Mouse (Mus musculus) liver, adult 2 months (tissue): ENCODE data around the gene Cul5. TPM values are rescaled to one million over a fixed set of nuclear protein-coding genes. Genes with fewer than 3 reads are reported as not detected.

Experiments used
- DNase-seq: peaks from one replicate; pipeline ENCODE4 v3.0.0-alpha.2; 2011; ENCODE audit warnings: low read depth, low spot score; ENCODE audit errors: extremely low read depth
- H3K27ac ChIP-seq: fragments of 200-500 bp; replicated peaks from 2 replicates; pipeline ENCODE4 v1.5.1; 2012; ENCODE audit warnings: low read depth, mild to moderate bottlenecking, control low read depth, inconsistent platforms, low read length; ENCODE audit not compliant: insufficient read depth
- H3K27me3 ChIP-seq: fragments of 200-500 bp; 2 replicates; pipeline ENCODE4 v1.6.1; 2012; ENCODE audit warnings: mild to moderate bottlenecking, moderate library complexity, low read length, inconsistent platforms; ENCODE audit not compliant: control insufficient read depth, insufficient read depth
- H3K36me3 ChIP-seq: fragments of 200-500 bp; 2 replicates; pipeline ENCODE4 v1.6.1; 2012; ENCODE audit warnings: low read length, inconsistent platforms; ENCODE audit not compliant: control insufficient read depth, insufficient read depth
- H3K4me1 ChIP-seq: fragments of 200-500 bp; 2 replicates; pipeline ENCODE4 v1.6.1; 2011; ENCODE audit warnings: low read length; ENCODE audit not compliant: control insufficient read depth, insufficient read depth
- H3K4me3 ChIP-seq: fragments of 200-500 bp; 2 replicates; pipeline ENCODE4 v1.5.1; 2011; ENCODE audit warnings: low read depth, mild to moderate bottlenecking, control low read depth, low read length, moderate library complexity; ENCODE audit not compliant: insufficient read depth
- H3K79me2 ChIP-seq: fragments of 200-500 bp; 2 replicates; pipeline ENCODE4 v1.6.1; 2012; ENCODE audit warnings: inconsistent platforms, mild to moderate bottlenecking, low read length, moderate library complexity; ENCODE audit not compliant: control insufficient read depth, insufficient read depth
- H3K9ac ChIP-seq: fragments of 200-500 bp; 2 replicates; pipeline ENCODE4 v1.6.1; 2012; ENCODE audit warnings: low read depth, mild to moderate bottlenecking, control low read depth, inconsistent platforms, low read length
- CTCF ChIP-seq: fragments of 200-500 bp; IDR thresholded peaks from 2 replicates; pipeline ENCODE4 v1.5.1; 2011; ENCODE audit warnings: low read depth, low read length, control low read depth
- POLR2A ChIP-seq: fragments of 200-500 bp; IDR thresholded peaks from 2 replicates; pipeline ENCODE4 v1.6.1; 2011; ENCODE audit warnings: low read length, control low read depth; ENCODE audit not compliant: insufficient read depth; ENCODE audit errors: extremely low read depth
- WGBS: fragments of 180-500 bp; shearing (Covaris S2); methylation state at CpG from one replicate; pipeline ENCODE4 v1.1.7; 2018; 5-methylcytosine and 5-hydroxymethylcytosine counted together
- polyA plus RNA-seq: library from polyadenylated mRNA; depleted of rRNA; stranded (reverse); fragments of >200 nt; gene quantifications from 2 replicates; pipeline ENCODE4 v1.2.3, GENCODE M21; 2012
- total RNA-seq: library from RNA; depleted of rRNA; stranded (reverse); fragments of >200 nt; gene quantifications from 2 replicates; pipeline ENCODE4 v1.2.3, GENCODE M21; 2014

The Cul5 gene
- total and polyA plus RNA-seq, 2 experiments: 2.4 to 18.0 TPM

DNA sequence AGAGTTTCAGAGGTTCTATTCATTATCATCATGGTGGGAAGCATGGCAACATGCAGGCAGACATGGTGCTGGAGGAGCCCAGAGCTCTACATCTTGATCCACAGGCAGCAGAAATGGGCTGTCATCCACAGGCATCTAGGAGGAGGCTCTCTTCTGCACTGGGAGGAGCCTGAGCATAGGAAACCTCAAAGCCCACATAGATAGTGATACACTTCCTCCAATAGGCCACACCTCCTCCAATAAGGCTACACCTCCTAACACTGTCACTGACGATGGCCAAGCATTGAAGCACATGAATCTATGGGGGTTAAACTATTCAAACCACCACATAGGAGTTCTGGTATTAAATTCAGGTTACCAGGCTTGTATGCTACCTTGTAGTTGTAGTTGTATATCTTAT is 23.9 kb upstream of the Cul5 start:
- no peak overlapping the region for H3K9ac ChIP-seq
- H3K4me3 ChIP-seq: no peak overlapping the region
- H3K27me3 ChIP-seq: no peaks in the 10 kb centered on the region
- H3K4me1 ChIP-seq: no peaks in the 10 kb centered on the region
- TF ChIP-seq CTCF: no peak
- no peak for TF ChIP-seq POLR2A
- WGBS: 66% methylated on average over 1 of the region's 1 CpGs
- H3K27ac ChIP-seq: no peak overlapping the region
- H3K36me3 ChIP-seq: no peaks in the 10 kb centered on the region
- no peak for DNase-seq
- no peaks in the 10 kb centered on the region for H3K79me2 ChIP-seq

- TF ChIP-seq POLR2A: no peak
- no peak for TF ChIP-seq CTCF
- WGBS: 42% methylated on average over 7 of the region's 7 CpGs
- H3K27ac ChIP-seq: no peak overlapping the region
- no peaks in the 10 kb centered on the region for H3K79me2 ChIP-seq
- H3K9ac ChIP-seq: no peak overlapping the region
- H3K36me3 ChIP-seq: no peaks in the 10 kb centered on the region
- no peak for DNase-seq
- H3K4me3 ChIP-seq: no peak overlapping the region
- no peaks in the 10 kb centered on the region for H3K27me3 ChIP-seq
- no peaks in the 10 kb centered on the region for H3K4me1 ChIP-seq
Measured at GRCm38 (mm10) chr9:53691745-53692670, 22.2 kb upstream of the Cul5 start.

DNA sequence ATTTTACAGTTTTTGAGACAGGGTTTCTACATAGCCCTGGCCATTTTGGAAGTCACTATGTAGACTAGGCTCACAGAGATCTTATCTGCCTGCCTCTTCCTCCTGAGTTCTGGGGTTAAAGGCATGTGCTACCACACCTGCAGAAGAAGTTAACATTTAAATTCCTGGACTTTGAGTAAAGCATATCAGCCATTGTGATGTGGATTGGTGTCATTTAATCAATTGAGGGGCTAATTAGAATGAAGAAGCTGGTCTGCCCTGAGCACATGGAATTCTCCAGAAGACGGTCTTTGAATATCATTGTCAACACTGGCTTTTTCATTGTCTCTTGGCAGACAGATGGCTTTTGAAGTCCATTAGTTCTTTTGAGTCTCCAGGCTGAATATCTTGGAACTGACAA is 11.0 kb upstream of the Cul5 start:
- WGBS: 100% methylated on average over 1 of the region's 1 CpGs

DNA sequence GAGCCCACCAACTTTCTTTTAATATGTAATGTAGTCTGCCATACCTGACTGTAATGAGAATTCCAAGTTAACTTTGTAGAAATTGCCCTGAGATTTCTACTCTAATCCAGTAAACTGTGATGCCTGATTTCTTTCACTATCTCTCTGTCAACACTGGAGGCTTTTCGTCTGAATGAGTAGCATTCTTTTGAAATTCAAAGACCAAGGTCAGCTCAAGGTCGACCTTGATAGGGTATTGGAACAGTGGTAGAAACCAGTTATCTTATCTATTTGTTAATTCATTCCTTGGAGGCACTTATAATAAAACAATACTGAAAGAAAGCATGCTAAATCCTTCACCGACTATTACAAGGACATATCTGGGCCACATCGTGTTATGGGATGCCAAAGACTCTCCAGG is 7.1 kb upstream of the Cul5 start:
- 53% methylated on average over 4 of the region's 4 CpGs for WGBS
- Histone ChIP-seq H3K4me1 (peaks cover 6% of the 10 kb centered on the region), H3K4me3 (no peak overlapping the region), H3K27ac (no peak overlapping the region), H3K9ac (no peak overlapping the region), H3K27me3 (no peaks in the 10 kb centered on the region), H3K36me3 (no peaks in the 10 kb centered on the region), H3K79me2 (peaks cover 3% of the 10 kb centered on the region; the same call in 1 of the 2 replicates)
- DNase-seq: no peak
- no peak for TF ChIP-seq POLR2A
- TF ChIP-seq CTCF: no peak

More for the DNA sequence above, 11.0 kb upstream of the Cul5 start:
- Histone ChIP-seq H3K27me3 (no peaks in the 10 kb centered on the region), H3K27ac (no peak overlapping the region), H3K4me1 (no peaks in the 10 kb centered on the region), H3K79me2 (no peaks in the 10 kb centered on the region), H3K4me3 (no peak overlapping the region), H3K9ac (no peak overlapping the region), H3K36me3 (no peaks in the 10 kb centered on the region)
- DNase-seq: no peak
- no peak for TF ChIP-seq CTCF
- no peak for TF ChIP-seq POLR2A

DNA sequence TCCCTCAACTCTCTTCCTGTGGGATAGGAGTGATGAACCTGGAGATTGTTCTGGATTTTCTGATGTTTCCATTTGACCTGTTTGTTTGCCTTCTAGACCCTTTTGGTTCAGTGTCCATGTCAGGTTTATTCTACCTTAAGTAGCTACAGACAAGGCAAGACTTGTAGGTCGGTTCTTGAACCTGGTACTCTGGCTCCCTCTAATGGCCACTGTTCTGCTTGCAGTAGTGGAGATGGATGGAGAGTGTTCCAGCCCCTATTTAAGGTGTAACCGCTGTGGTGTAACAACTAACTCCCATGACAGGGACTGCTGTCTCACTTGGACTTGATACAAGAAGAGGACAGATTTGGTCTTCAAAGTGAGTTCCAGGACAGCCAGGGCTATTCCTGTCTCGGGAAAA is 3.8 kb upstream of the Cul5 start:
- no peak overlapping the region for H3K4me3 ChIP-seq
- TF ChIP-seq POLR2A: no peak
- peak; percentile 66; the same call in 1 of the 2 replicates for TF ChIP-seq CTCF
- H3K27me3 ChIP-seq: no peaks in the 10 kb centered on the region
- H3K4me1 ChIP-seq: peaks cover 6% of the 10 kb centered on the region
- H3K36me3 ChIP-seq: no peaks in the 10 kb centered on the region
- H3K9ac ChIP-seq: no peak overlapping the region
- H3K27ac ChIP-seq: no peak overlapping the region
- DNase-seq: peak; percentile 73
- H3K79me2 ChIP-seq: peaks cover 3% of the 10 kb centered on the region; the same call in 1 of the 2 replicates
- WGBS: 19% methylated on average over 3 of the region's 3 CpGs
